Comparison of ENCODE assay signal across 8 mouse cellular contexts in the genomic region with DNA sequence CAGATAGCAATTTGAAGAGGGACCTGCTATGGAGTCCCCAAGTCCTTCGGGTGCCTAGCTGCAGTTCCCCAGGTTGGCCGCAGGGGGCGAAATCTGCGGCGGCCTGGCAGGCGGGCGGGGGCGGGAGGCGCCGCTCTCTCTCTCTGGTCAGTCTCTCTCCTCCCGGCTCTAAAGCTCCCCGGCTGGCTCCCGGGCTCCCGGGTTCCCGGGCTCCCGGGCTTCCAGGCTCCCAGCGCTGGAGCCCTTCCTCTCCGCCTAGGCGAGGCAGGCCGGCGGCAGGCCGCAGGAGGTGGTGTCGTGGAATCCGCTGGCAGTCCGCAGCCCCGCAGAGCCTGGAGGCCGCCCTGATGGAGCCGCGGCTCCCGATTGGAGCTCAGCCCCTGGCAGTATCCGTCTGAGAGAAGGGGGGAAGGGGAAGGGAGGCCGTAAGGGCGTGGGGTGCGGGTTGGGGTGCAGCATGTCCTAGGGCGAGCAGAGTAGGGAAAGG. TPM values are rescaled to one million over a fixed set of nuclear protein-coding genes. Genes with fewer than 3 reads are reported as not detected.
DNase-seq lines count a peak whose midpoint lies in the region; ATAC-seq and TF ChIP-seq lines count a peak whose summit lies in the region.

Gene Ocrl (plus strand): TSS at position 82 of the 487 bp plus-strand sequence.

- H3K4me3 ChIP-seq in forebrain, embryonic 16.5 days (replicated peaks; ENCODE audit: low read length) = peak within 1 kb of the TSS; percentile 62
- H3K4me3 ChIP-seq in liver, postnatal 0 days (ENCODE audit: low read depth, low read length) = peak within 1 kb of the TSS; percentile 71
- H3K4me3 ChIP-seq in neural tube, embryonic 13.5 days = peak within 1 kb of the TSS; percentile 63
- peak within 1 kb of the TSS; percentile 81 for H3K4me3 ChIP-seq in testis, adult 2 months (ENCODE audit: control insufficient read depth, low read depth, low read length)

- DNase-seq in ES-CJ7 (ENCODE audit: low read depth, low spot score) = peak; percentile 57
- peak; percentile 72 to 77 for DNase-seq in cerebellum, adult 18-20 months
- DNase-seq in heart, postnatal 14 days = peak; percentile 76 to 80
- DNase-seq in layer of hippocampus, adult 11-12 months (ENCODE audit: low spot score) = peak; percentile 64
- peak; percentile 75 for DNase-seq in liver, postnatal 0 days

- WGBS in forebrain, embryonic 16.5 days = 9% methylated on average over 31 of the region's 35 CpGs
- WGBS in liver, postnatal 0 days (ENCODE audit: insufficient replicate concordance) = 11% methylated on average over 35 of the region's 35 CpGs
- 9% methylated on average over 18 of the region's 35 CpGs for WGBS in neural tube, embryonic 13.5 days

- intact Hi-C loops in heart, postnatal 14 days (cut with DNase I) = no loop called here

- no peaks in the 10 kb centered on the region for H3K4me1 ChIP-seq in forebrain, embryonic 16.5 days (replicated peaks; ENCODE audit: control insufficient read depth, insufficient read depth, low read length)
- H3K4me1 ChIP-seq in liver, postnatal 0 days (ENCODE audit: insufficient read depth) = no peaks in the 10 kb centered on the region
- H3K4me1 ChIP-seq in neural tube, embryonic 13.5 days (replicated peaks) = peaks cover 11% of the 10 kb centered on the region
- peaks cover 3% of the 10 kb centered on the region; the same call in 1 of the 2 replicates for H3K4me1 ChIP-seq in testis, adult 2 months (ENCODE audit: control insufficient read depth, insufficient read depth, low read length)

- peak within 1 kb of the TSS; percentile 73 for H3K9ac ChIP-seq in forebrain, embryonic 16.5 days (replicated peaks; ENCODE audit: low read depth, low read length)
- H3K9ac ChIP-seq in liver, postnatal 0 days (replicated peaks) = peak within 1 kb of the TSS; percentile 71
- peak within 1 kb of the TSS; percentile 86 for H3K9ac ChIP-seq in neural tube, embryonic 13.5 days

- peak; percentile 80 for TF ChIP-seq CTCF in liver, postnatal 0 days (IDR thresholded peaks at IDR 0.05; ENCODE audit: low read depth)
- peak; percentile 67 for TF ChIP-seq CTCF in testis, adult 2 months (IDR thresholded peaks at IDR 0.05; ENCODE audit: control insufficient read depth, insufficient read depth, insufficient replicate concordance, low read depth, low read length)

- no peaks in the 10 kb centered on the region for H3K27me3 ChIP-seq in forebrain, embryonic 16.5 days (replicated peaks; ENCODE audit: control insufficient read depth, insufficient read depth, low read length)
- no peaks in the 10 kb centered on the region for H3K27me3 ChIP-seq in liver, postnatal 0 days (ENCODE audit: insufficient read depth, low read length)
- H3K27me3 ChIP-seq in neural tube, embryonic 13.5 days = no peaks in the 10 kb centered on the region
- H3K27me3 ChIP-seq in testis, adult 2 months (ENCODE audit: control insufficient read depth, insufficient read depth, low read length) = no peaks in the 10 kb centered on the region

- H3K9me3 ChIP-seq in forebrain, embryonic 16.5 days (ENCODE audit: control insufficient read depth, low read length) = no peaks in the 10 kb centered on the region
- no peaks in the 10 kb centered on the region for H3K9me3 ChIP-seq in liver, postnatal 0 days (ENCODE audit: low read length)
- no peaks in the 10 kb centered on the region for H3K9me3 ChIP-seq in neural tube, embryonic 13.5 days

- TF ChIP-seq EP300 in liver, postnatal 0 days (IDR thresholded peaks at IDR 0.05; ENCODE audit: low read depth) = no peak

- TF ChIP-seq POLR2A in testis, adult 2 months (IDR thresholded peaks at IDR 0.05; ENCODE audit: control insufficient read depth, low read depth, low read length) = no peak

- peak; percentile 93 for ATAC-seq in forebrain, embryonic 16.5 days
- ATAC-seq in liver, postnatal 0 days = peak; percentile 89
- peak; percentile 95 for ATAC-seq in neural tube, embryonic 13.5 days (ENCODE audit: low read depth)

- no peaks in the 10 kb centered on the region for H3K36me3 ChIP-seq in forebrain, embryonic 16.5 days (ENCODE audit: control insufficient read depth, insufficient read depth)
- no peaks in the 10 kb centered on the region for H3K36me3 ChIP-seq in liver, postnatal 0 days (replicated peaks; ENCODE audit: insufficient read depth, low read length)
- H3K36me3 ChIP-seq in neural tube, embryonic 13.5 days = no peaks in the 10 kb centered on the region
- H3K36me3 ChIP-seq in testis, adult 2 months (ENCODE audit: control insufficient read depth, insufficient read depth, low read length) = no peaks in the 10 kb centered on the region

- peak within 1 kb of the TSS; percentile 49 for H3K4me2 ChIP-seq in forebrain, embryonic 16.5 days (ENCODE audit: low read length)
- H3K4me2 ChIP-seq in liver, postnatal 0 days (ENCODE audit: low read depth, low read length) = peak within 1 kb of the TSS; percentile 73
- peak within 1 kb of the TSS; percentile 62 for H3K4me2 ChIP-seq in neural tube, embryonic 13.5 days

- peak within 1 kb of the TSS; percentile 64; the same call in 1 of the 2 replicates for H3K27ac ChIP-seq in forebrain, embryonic 16.5 days (ENCODE audit: low read length)
- peak within 1 kb of the TSS; percentile 60; the same call in 1 of the 2 replicates for H3K27ac ChIP-seq in liver, postnatal 0 days (ENCODE audit: low read depth)
- peak within 1 kb of the TSS; percentile 83 for H3K27ac ChIP-seq in neural tube, embryonic 13.5 days (replicated peaks)
- H3K27ac ChIP-seq in testis, adult 2 months (ENCODE audit: control insufficient read depth, insufficient read depth, low read depth, low read length) = peak within 1 kb of the TSS; percentile 42; the same call in 1 of the 2 replicates

RNA-seq across cellular contexts. Expression of gene Ocrl, which starts in this region (rescaled TPM):
- 22.5 and 28.9 TPM in 2 replicates for polyA plus RNA-seq in forebrain, embryonic 16.5 days (2015; fragmentation: Nextera tagmentation; extraction: Ambion mirVana)
- 10 to 100 TPM; 13.4 to 15.5 TPM for total RNA-seq in heart, postnatal 14 days (2021)
- 2.5 and 2.6 TPM in 2 replicates for polyA plus RNA-seq in liver, postnatal 0 days (2015; fragmentation: Nextera tagmentation; extraction: Ambion mirVana)
- 26.5 and 27.0 TPM in 2 replicates for polyA plus RNA-seq in neural tube, embryonic 13.5 days (2015; fragmentation: Nextera tagmentation; extraction: Ambion mirVana)
- polyA plus RNA-seq in testis, adult 2 months (2012; rRNA removed) = 7.1 and 7.2 TPM in 2 replicates

Comparison
In these comparisons a context has a peak if more than half of its experiments do, and no peak if none do; other contexts are left out.
1. Peak in every context shown above with its lines: DNase-seq, ATAC-seq, H3K4me3 ChIP-seq and H3K27ac ChIP-seq.